Mouse (Mus musculus) gastrocnemius, postnatal 4 days (tissue): Measurements from ENCODE around the gene Krr1. TPM values are rescaled to one million over a fixed set of nuclear protein-coding genes. Genes with fewer than 3 reads are reported as not detected.
"Not testable (repeated sequence)": the region's sequence is repeated elsewhere in the genome, so short reads cannot be mapped to it uniquely, and the experiment has no call there.

Experiments
- DNase-seq, 2 experiments: peaks; one replicate each; pipeline ENCODE4 v3.0.0; 2021 to 2022; ENCODE audit warnings: low spot score in 2 of 2, mixed read lengths in 2 of 2
- total RNA-seq, 2 experiments: library from RNA; stranded (reverse); gene quantifications; 2 replicates each; pipeline ENCODE4 v1.2.3; 2021

Krr1 gene
- total RNA-seq, 2 experiments from 2014 or later, result 25.1 to 25.2 TPM

- no peak for DNase-seq
These were observed 535 bp upstream of the Krr1 start for GRCm38 (mm10) chr10:111971929-111972328.

- DNase-seq, result peak in 1 of 2 experiments; percentile 30
These were observed 5.1 kb downstream of the Krr1 start for GRCm38 (mm10) chr10:111977584-111977983.

GRCm38 (mm10) chr10:111983070-111983469 is 10.6 kb downstream of the Krr1 start:
- no peak for DNase-seq

DNA sequence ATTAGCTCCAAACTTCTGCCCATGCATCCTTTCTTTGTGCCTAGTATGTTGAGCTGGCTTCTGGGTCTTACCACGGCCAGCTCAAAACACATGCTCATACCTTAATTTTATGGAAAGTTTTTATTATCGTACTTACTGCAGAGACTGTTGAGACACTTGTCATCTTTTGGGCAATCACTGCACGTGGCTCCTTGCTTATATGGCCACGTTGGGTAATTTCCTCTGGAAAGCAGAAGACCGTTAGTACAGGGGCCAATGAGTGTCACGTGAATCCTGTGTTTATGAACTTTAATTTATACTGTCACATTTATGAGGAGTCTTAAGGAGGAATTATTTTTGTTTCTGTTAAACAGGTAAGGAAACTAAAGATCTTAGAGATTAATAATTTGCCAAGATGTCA is 14.0 kb downstream of the Krr1 start:
- DNase-seq, result no peak

DNA sequence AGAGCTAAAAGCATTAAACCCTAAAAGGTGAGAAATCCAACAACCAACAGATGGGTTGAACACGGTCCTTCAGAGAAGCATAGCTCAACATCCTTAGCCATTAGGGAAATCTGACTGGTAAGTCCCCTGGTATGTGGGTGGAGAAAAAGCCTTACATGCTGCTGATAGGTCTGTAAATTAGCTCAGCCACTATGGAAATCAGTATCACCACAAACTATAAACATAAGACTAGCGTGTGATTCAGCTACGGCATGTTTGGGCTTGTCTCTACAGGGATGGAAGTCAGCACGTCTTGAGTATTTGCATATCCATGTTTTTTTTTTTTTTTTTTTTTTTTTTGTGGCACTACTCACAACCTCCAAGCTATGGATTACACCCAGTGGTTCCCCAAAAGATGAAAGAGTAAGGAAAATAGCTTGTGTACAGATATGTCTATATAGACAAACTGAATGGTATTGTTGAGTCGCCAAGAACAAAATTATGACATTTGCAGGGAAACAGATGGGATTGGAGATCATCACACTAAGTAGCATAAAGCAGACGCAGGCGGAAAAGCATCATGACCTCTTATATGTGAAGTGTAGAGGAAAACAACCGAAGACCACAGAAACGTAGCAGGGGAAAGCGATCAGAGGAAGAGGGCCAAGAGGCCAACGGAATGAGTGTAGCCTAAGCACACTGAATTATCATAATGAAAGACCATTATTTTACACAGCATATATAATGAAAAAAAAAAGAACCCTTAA is 23.5 kb downstream of the Krr1 start:
- no peak for DNase-seq

- DNase-seq, result no peak
These were observed 24.1 kb downstream of the Krr1 start for GRCm38 (mm10) chr10:111996549-111996904.

DNA sequence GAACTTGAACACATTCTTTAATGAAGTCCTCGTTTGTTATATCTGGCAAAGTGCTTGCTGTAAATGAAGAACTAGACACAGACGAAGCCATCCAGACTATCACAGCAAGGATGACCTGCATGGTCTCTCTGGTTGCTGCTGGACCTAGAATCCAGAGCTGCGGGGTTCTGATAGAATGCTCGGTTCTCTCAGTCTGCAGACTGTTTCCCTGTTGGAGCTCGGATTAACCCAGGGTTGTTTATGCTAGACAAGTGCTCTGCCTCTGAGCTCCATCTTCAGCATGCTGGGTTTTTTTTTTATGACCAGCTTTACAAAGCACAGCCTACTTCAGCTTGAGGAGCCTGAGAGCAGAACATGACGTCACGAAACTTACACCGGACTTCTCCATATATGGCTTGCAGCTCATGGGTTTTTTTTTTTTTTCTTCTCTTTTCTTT is 24.5 kb downstream of the Krr1 start:
- DNase-seq, result no peak

- DNase-seq, result no peak
These were observed 25.2 kb downstream of the Krr1 start for GRCm38 (mm10) chr10:111997671-111998070.

DNA sequence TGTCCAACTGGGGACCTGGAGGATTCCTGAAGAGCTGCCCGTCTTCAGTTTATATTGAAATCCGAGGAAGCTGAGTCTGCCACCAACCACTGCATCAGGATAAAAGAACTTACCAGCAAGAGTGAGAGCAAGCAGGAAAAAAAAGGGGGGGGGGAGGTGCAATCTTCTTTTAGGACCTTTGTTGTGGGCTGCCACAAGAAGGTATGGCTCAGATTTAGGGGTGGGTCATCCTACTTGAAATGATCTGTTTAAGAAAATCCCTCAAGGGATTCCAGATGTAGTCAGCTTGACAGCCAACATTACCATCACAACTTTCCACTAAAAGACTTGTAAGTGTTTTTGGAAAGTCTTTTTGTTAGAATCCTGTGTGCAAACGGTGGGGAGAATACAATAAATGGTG is 27.3 kb downstream of the Krr1 start:
- DNase-seq, result no peak

- no peak for DNase-seq
These were observed 28.1 kb downstream of the Krr1 start for GRCm38 (mm10) chr10:112000568-112000967.

- no peak for DNase-seq
These were observed 28.9 kb downstream of the Krr1 start for GRCm38 (mm10) chr10:112001350-112001749.

DNA sequence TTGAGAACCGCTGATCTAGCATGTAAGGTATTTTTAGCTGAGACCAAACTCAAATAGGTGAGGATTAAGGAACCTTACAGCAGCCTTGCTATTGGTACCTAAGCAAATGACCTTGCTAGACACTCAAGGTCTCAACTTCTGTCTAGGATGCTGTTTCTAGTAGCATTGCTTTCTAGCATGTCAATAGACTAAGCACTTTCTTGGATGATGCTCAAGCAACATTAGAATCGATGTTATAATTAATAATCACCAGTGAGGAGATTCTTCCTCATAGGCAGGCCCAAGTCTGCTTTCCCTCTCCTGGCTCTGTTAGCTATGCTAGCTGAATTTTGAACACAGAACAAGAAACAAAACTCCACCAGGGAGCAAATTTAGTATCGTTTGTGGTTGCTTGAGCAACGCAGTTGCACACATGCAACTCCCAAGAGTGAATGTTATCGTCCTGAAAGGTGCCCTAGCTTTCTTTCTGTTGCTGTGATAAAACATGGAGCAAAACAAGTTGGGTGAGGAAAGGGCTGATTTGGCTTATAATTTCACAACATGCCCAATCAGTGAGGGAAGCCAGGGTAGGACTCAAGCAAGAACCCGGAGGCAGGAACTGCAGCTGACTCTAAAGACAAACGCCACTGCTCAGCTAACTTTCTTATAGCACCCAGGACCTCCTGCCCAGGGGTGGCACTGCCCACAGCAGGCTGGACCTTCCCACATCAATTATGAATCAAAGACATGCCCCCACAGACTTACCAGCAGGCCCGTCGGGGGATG is 29.5 kb downstream of the Krr1 start:
- DNase-seq, result no peak

- DNase-seq, result no peak
These were observed 30.2 kb downstream of the Krr1 start, which contains the start of gene Glipr1 for GRCm38 (mm10) chr10:112002544-112003215. Gene Glipr1 (minus strand): TSS chr10:112002631.

DNA sequence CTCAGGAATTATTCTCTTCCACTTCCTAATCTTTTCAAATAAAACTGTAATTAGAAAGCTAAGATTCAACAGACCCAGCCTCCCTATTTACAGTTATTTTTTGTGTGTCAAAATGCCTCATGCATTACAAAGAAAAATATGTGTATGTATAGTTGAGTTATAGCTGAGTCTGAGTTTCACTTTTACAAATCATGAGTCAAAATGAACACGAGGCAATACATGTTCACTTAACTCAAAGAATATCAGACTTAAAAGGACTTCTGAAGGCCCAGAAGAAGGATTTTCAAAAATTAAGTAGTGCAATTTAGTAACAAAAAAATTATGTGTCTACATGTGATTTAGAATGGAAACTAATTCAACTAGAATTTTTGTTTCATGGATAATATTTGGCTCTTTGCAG is 37.0 kb downstream of the Krr1 start:
- not testable (repeated sequence) for DNase-seq

- no peak for DNase-seq
These were observed 51.1 kb downstream of the Krr1 start for GRCm38 (mm10) chr10:112023585-112023984.

DNA sequence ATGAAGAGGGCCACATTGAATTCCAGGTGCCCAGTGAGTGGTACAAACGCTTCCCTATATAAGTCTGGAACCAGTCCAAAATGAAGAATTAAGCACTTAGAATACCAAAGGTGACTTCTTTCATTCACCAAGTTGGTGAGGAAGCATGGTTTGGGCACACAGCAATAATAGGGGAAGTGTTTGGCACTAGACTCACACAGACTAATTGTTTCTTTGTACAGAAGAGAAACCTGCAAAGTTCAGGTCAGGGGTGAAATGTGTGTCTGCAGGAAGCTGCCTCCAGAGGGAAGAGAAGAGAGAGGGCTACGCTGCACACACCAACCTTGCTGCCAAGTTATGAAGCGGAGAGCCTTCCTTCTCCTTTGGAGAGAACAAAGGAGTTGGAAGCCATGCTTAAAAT is 56.2 kb downstream of the Krr1 start:
- DNase-seq, result not testable (repeated sequence)

Other genes starting within 250 kb of the Krr1 start
- under 1 TPM; 0.91 to 0.93 TPM for gene Glipr1, start 30.0 kb downstream of the Krr1 start, total RNA-seq
- gene Glipr1l1, start 87.5 kb downstream of the Krr1 start, total RNA-seq, result not detected
- not detected for gene Glipr1l2, start 110.7 kb downstream of the Krr1 start, total RNA-seq
- not detected for gene Glipr1l3, start 187.7 kb downstream of the Krr1 start, total RNA-seq
- under 1 TPM in 1 of 2 experiments, not detected in 1; 0.10 TPM for gene Caps2, start 191.0 kb downstream of the Krr1 start, total RNA-seq